Mouse (Mus musculus) gastrocnemius, postnatal 4 days (tissue): Measurements from ENCODE around the gene Osbpl5. TPM values are rescaled to one million over a fixed set of nuclear protein-coding genes. Genes with fewer than 3 reads are reported as not detected.
"Not testable (repeated sequence)": the region's sequence is repeated elsewhere in the genome, so short reads cannot be mapped to it uniquely, and the experiment has no call there.

ENCODE experiments used
- DNase-seq, 2 experiments: peaks; one replicate each; pipeline ENCODE4 v3.0.0; 2021 to 2022; ENCODE audit warnings: low spot score in 2 of 2, mixed read lengths in 2 of 2
- total RNA-seq, 2 experiments: library from RNA; stranded (reverse); gene quantifications; 2 replicates each; pipeline ENCODE4 v1.2.3; 2021

Gene Osbpl5
- total RNA-seq, 2 experiments from 2014 or later: 57.0 to 58.7 TPM

GRCm38 (mm10) chr7:143709395-143709794 lies 47.4 kb downstream of the Osbpl5 start:
- no peak for DNase-seq

- peak; percentile 81 to 90 for DNase-seq
These were observed 49.9 kb downstream of the Osbpl5 start for GRCm38 (mm10) chr7:143706697-143707438.

- DNase-seq: no peak
These were observed 60.6 kb downstream of the Osbpl5 start for GRCm38 (mm10) chr7:143696140-143696539.

GRCm38 (mm10) chr7:143694550-143694949 lies 62.2 kb downstream of the Osbpl5 start:
- DNase-seq: no peak

GRCm38 (mm10) chr7:143692746-143693510 lies 63.9 kb downstream of the Osbpl5 start:
- DNase-seq: no peak

- no peak for DNase-seq
These were observed 64.9 kb downstream of the Osbpl5 start for GRCm38 (mm10) chr7:143691909-143692308.

- DNase-seq: no peak
These were observed 65.6 kb downstream of the Osbpl5 start for GRCm38 (mm10) chr7:143691181-143691580.

GRCm38 (mm10) chr7:143689946-143690345 lies 66.8 kb downstream of the Osbpl5 start:
- DNase-seq: no peak

- no peak for DNase-seq
These were observed 67.3 kb downstream of the Osbpl5 start for GRCm38 (mm10) chr7:143689481-143689880.

- not testable (repeated sequence) for DNase-seq
These were observed 70.1 kb downstream of the Osbpl5 start for GRCm38 (mm10) chr7:143686676-143687075.

- DNase-seq: not testable (repeated sequence)
These were observed 70.6 kb downstream of the Osbpl5 start for GRCm38 (mm10) chr7:143686191-143686590.

GRCm38 (mm10) chr7:143685359-143686067 lies 71.3 kb downstream of the Osbpl5 start, which contains the start of gene Tnfrsf23:
Gene Tnfrsf23 (minus strand): TSS chr7:143685872.
- peak in 1 of 2 experiments; percentile 64 for DNase-seq

- DNase-seq: not testable (repeated sequence)
These were observed 72.2 kb downstream of the Osbpl5 start for GRCm38 (mm10) chr7:143684569-143684968.

GRCm38 (mm10) chr7:143681566-143681965 lies 75.2 kb downstream of the Osbpl5 start:
- no peak for DNase-seq

GRCm38 (mm10) chr7:143680836-143681235 lies 75.9 kb downstream of the Osbpl5 start:
- not testable (repeated sequence) for DNase-seq

GRCm38 (mm10) chr7:143679650-143680049 lies 77.1 kb downstream of the Osbpl5 start:
- not testable (repeated sequence) for DNase-seq

GRCm38 (mm10) chr7:143666427-143667311 lies 90.1 kb downstream of the Osbpl5 start:
- DNase-seq: no peak

GRCm38 (mm10) chr7:143663470-143663869 lies 93.3 kb downstream of the Osbpl5 start:
- DNase-seq: no peak

- no peak for DNase-seq
These were observed 96.0 kb downstream of the Osbpl5 start for GRCm38 (mm10) chr7:143660797-143661196.

- not testable (repeated sequence) for DNase-seq
These were observed 106.9 kb downstream of the Osbpl5 start for GRCm38 (mm10) chr7:143649769-143650346.
